Mouse (Mus musculus) layer of hippocampus, adult 9-10 months (tissue): ENCODE measurements around the gene Olfr669.
"Not testable (repeated sequence)": the region's sequence is repeated elsewhere in the genome, so short reads cannot be mapped to it uniquely, and the experiment has no call there.

Source experiments
- DNase-seq: peaks from one replicate; pipeline ENCODE4 v3.0.0; 2022; ENCODE audit warnings: low spot score

Olfr669 gene

GRCm38 (mm10) chr7:104933940-104934339, at the start of gene Olfr669:
Olfr669 (plus strand) TSS chr7:104934240.
- no peak for DNase-seq

- DNase-seq = no peak
Observed at GRCm38 (mm10) chr7:104895852-104896251, 38.2 kb upstream of the Olfr669 start, which contains the start of gene Olfr666. Olfr666 (minus strand) TSS chr7:104895952.

- DNase-seq = no peak
Observed at GRCm38 (mm10) chr7:104921382-104921781, 12.7 kb upstream of the Olfr669 start, which contains the start of gene Olfr667. Olfr667 (minus strand) TSS chr7:104921482.

- no peak for DNase-seq
Observed at GRCm38 (mm10) chr7:104927957-104928356, 6.1 kb upstream of the Olfr669 start, which contains the start of gene Olfr668. Olfr668 (minus strand) TSS chr7:104928057.

- DNase-seq = not testable (repeated sequence)
Observed at GRCm38 (mm10) chr7:104950234-104950633, 16.2 kb downstream of the Olfr669 start.

- DNase-seq = no peak
Observed at GRCm38 (mm10) chr7:104962520-104962919, 28.5 kb downstream of the Olfr669 start, which contains the start of gene Olfr670. Olfr670 (minus strand) TSS chr7:104962620.

GRCm38 (mm10) chr7:104972507-104972906, 38.5 kb downstream of the Olfr669 start:
- not testable (repeated sequence) for DNase-seq

GRCm38 (mm10) chr7:104979026-104979425, 45.0 kb downstream of the Olfr669 start, which contains the start of gene Olfr671:
Olfr671 (minus strand) TSS chr7:104979126.
- no peak for DNase-seq
